Mouse (Mus musculus) liver, embryonic 18 days (tissue): ENCODE data around the gene Mup13. TPM values are rescaled to one million over a fixed set of nuclear protein-coding genes. Genes with fewer than 3 reads are reported as not detected.

ENCODE experiments used
- polyA plus RNA-seq: library from polyadenylated mRNA; depleted of rRNA; stranded (reverse); fragments of >200 nt; gene quantifications from 2 replicates; pipeline ENCODE4 v1.2.3, GENCODE M21; 2012; rRNA removed

The Mup13 gene
- not detected in 2 replicates for polyA plus RNA-seq

GRCm38 (mm10) chr4:61228186-61228585 is at the start of gene Mup13:
TSS of gene Mup13 (minus strand) at chr4:61228286.

Other genes starting within 250 kb of the Mup13 start
- gene Mup14, start 75.7 kb upstream of the Mup13 start, polyA plus RNA-seq = not detected in 2 replicates
- gene Mup15, start 211.5 kb upstream of the Mup13 start, polyA plus RNA-seq = not detected in 2 replicates